Mouse (Mus musculus) effector memory CD4-positive, alpha-beta T cell, adult 7 months (primary cell): ENCODE data around the gene Eef2. TPM values are rescaled to one million over a fixed set of nuclear protein-coding genes. Genes with fewer than 3 reads are reported as not detected.

Source experiments
- polyA plus RNA-seq: library from polyadenylated mRNA; unstranded; fragments of 100-300 nt; shearing (Covaris generic); gene quantifications from one replicate; pipeline ENCODE4 v1.2.1, GENCODE M21; 2017

Gene Eef2
- polyA plus RNA-seq, result 829 TPM

GRCm38 (mm10) chr10:81176466-81177271 lies at the start of gene Eef2:
Gene Eef2 (plus strand): TSS chr10:81176631.

DNA sequence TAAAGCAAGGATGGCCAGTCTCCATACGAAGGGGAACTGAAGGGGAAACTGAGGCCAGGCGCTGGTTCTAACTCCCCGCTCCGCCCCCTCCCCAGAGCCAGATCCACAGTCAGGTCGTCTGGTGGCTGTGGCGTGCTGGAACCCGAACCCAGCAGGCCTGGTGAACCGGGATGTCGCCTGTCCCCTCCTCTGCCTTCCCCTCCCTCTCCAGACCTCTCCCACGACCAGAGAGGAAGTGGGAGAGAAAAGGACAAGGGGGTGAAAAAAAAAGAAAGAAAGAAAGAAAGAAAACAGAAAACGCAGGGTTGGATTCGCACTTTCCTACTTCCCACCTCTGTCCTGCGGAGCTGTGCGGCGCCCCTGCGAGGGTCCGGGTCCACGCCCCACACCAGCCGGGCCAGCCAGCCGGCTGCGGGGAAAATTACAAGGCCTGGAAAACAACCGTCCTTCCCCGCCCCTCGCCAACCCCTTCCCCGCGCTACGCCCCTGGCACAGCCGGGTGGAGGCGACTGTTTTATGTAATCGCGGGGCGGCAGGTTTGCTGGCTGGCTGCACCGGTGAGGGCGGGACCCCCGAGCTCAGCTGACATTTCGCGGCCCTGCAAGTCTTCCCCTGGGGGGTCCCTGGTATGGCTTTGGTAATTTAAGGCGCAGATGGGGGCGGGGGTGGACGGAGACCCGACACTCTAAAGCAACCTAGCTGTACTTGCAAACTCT lies 41.3 kb upstream of the Eef2 start, which contains the start of gene Zbtb7a:
TSS of gene Zbtb7a (plus strand) at position 255 of the 716 bp plus-strand sequence.

GRCm38 (mm10) chr10:81167200-81168086 lies 9.0 kb upstream of the Eef2 start, which contains the start of gene Pias4:
Gene Pias4 (minus strand): TSS chr10:81167923.

GRCm38 (mm10) chr10:81182336-81183333 lies 6.2 kb downstream of the Eef2 start, which contains the start of gene Dapk3:
Gene Dapk3 (plus strand): TSS chr10:81183005.

GRCm38 (mm10) chr10:81183805-81184204 lies 7.4 kb downstream of the Eef2 start, which contains the start of gene 4930442H23Rik:
Gene 4930442H23Rik (minus strand): TSS chr10:81183849.

DNA sequence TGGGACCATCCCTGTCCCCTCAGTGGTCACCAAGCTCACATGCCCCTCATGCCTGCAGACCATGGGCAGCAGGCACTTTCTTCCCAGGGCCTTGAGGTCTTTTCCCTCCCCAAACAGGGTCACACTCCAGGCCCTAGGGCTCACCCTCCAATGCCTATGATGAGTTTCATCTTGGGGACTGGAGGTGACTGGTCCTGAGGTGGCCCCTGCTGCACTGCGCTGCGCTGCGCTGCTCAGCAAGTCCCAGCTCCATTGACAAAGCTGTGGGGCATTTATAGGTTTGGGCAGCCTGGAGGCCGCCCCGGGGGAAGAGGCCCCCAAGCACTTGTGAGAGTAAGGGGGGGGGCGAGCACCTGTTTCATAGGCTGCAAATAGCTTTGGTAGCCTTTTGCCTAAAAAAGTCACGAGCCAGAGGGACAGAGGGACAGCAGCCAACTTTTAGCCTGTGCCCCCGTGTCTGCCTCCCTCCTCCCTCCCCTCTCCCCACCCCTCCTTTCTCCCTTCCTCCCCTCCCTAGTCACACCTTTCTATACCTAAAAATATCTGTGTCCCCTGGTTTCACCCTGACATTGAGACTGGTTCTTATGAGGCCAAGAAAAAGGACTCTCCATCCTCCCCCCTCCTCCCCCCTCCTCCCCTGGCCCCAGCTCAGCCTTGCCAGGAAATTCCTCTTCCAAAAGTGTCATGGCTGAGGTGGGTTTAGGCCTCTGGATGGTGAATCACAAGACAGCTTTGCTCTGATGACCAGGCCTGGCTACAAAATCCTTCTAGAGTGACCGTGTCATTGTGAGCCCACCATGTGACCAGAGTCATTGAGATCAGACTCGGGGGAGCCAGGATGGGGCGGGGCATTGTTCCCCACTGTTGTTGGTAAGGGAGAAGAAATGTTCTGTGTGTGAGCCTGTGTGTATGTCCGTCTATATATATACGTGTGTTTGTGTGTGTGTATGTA lies 25.7 kb downstream of the Eef2 start, which contains the start of gene Nmrk2:
TSS of gene Nmrk2 (minus strand) at position 245 of the 952 bp plus-strand sequence.

DNA sequence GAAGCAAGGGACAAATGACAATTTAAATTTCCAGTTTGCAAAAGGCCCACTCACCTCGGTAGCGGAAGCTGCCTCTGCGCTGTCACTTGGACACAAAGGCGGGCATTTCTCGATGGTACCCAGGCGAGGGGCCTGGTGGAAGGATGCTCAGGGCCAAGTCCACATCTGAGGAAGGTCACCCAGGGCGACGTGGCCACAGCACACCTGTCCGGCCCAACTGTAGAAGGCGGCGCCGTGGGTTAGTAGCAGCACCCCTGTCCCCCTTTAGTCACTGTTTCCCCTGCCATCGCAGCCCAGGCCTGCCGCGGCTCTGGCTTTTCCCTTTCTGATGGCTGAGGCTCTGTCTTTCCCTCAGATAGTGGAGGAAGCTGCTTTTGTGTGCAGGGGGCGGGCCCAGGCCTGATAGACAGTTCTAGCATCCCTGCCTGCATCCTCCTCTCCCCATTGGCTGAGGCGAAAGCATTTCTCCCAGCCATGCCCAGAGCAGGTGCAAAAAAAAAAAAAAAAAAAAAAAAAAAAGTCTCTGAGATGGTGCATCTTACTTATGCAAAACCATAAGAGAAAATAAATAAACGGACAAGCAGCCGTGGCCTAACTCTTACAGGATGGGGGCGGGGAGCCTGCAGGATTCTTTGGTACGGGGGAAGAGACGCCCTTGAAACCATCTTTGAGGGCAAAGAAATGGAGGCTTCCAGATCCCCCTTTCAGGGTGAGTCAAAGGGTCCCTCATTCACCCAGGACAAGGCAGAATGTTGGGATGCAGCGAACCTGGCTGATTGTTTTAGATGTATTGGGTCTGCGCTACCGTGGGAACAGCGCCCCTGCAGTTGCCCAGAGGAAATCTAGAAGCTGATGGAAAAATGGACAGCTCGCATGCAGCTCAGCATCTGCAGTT lies 54.3 kb downstream of the Eef2 start, which contains the start of gene Atcay:
TSS of gene Atcay (minus strand) at position 396 of the 895 bp plus-strand sequence.

Other genes with a start within 250 kb of the Eef2 start
- gene Gadd45b, start 246.6 kb upstream of the Eef2 start, polyA plus RNA-seq, result 743 TPM
- 0.55 TPM for gene Gng7, start 161.7 kb upstream of the Eef2 start, polyA plus RNA-seq
- not detected for gene Diras1, start 151.0 kb upstream of the Eef2 start, polyA plus RNA-seq
- gene Slc39a3, start 139.2 kb upstream of the Eef2 start, polyA plus RNA-seq, result 11.1 TPM
- 65.6 TPM for gene Sgta, start 116.5 kb upstream of the Eef2 start, polyA plus RNA-seq
- 4.3 TPM for gene Thop1, start 106.6 kb upstream of the Eef2 start, polyA plus RNA-seq
- gene Creb3l3, start 77.8 kb upstream of the Eef2 start, polyA plus RNA-seq, result not detected
- gene Map2k2, start 70.7 kb upstream of the Eef2 start, polyA plus RNA-seq, result 139 TPM
- 79.6 TPM for gene Zbtb7a, start 41.4 kb upstream of the Eef2 start, polyA plus RNA-seq
- gene Pias4, start 8.7 kb upstream of the Eef2 start, polyA plus RNA-seq, result 35.9 TPM
- 82.9 TPM for gene Dapk3, start 6.4 kb downstream of the Eef2 start, polyA plus RNA-seq
- gene 4930442H23Rik, start 7.2 kb downstream of the Eef2 start, polyA plus RNA-seq, result 0.32 TPM
- gene Nmrk2, start 25.4 kb downstream of the Eef2 start, polyA plus RNA-seq, result 0.76 TPM
- 3.1 TPM for gene Atcay, start 54.2 kb downstream of the Eef2 start, polyA plus RNA-seq
- 4.9 TPM for gene Zfr2, start 56.5 kb downstream of the Eef2 start, polyA plus RNA-seq
- gene Matk, start 76.3 kb downstream of the Eef2 start, polyA plus RNA-seq, result 20.1 TPM
- gene Mrpl54, start 90.3 kb downstream of the Eef2 start, polyA plus RNA-seq, result 136 TPM
- gene Apba3, start 90.3 kb downstream of the Eef2 start, polyA plus RNA-seq, result 37.0 TPM
- 11.5 TPM for gene Tjp3, start 115.0 kb downstream of the Eef2 start, polyA plus RNA-seq
- gene Pip5k1c, start 116.3 kb downstream of the Eef2 start, polyA plus RNA-seq, result 88.8 TPM
- 42.7 TPM for gene Cactin, start 144.5 kb downstream of the Eef2 start, polyA plus RNA-seq
- gene Tbxa2r, start 152.1 kb downstream of the Eef2 start, polyA plus RNA-seq, result 15.1 TPM
- gene Gipc3, start 166.6 kb downstream of the Eef2 start, polyA plus RNA-seq, result not detected
- gene Hmg20b, start 173.8 kb downstream of the Eef2 start, polyA plus RNA-seq, result 28.3 TPM
- 1.8 TPM for gene Mfsd12, start 180.9 kb downstream of the Eef2 start, polyA plus RNA-seq
- 0.84 TPM for gene 4930404N11Rik, start 189.2 kb downstream of the Eef2 start, polyA plus RNA-seq
- gene Fzr1, start 201.9 kb downstream of the Eef2 start, polyA plus RNA-seq, result 49.3 TPM
- gene Dohh, start 207.8 kb downstream of the Eef2 start, polyA plus RNA-seq, result 49.7 TPM
- 5.1 TPM for gene Gm48551, start 207.8 kb downstream of the Eef2 start, polyA plus RNA-seq
- gene Gm48552, start 212.4 kb downstream of the Eef2 start, polyA plus RNA-seq, result not detected
- gene Smim24, start 216.4 kb downstream of the Eef2 start, polyA plus RNA-seq, result 1.4 TPM